Mouse (Mus musculus) layer of hippocampus, adult 2 months (tissue): ENCODE measurements at regions not wholly inside any gene's neighbourhood (a gene's known extent, or its start where the extent isn't known, plus 50 kb on each side); places are given as distances from the start of the nearest gene placed in this dataset.

Source experiments
- DNase-seq, 2 experiments: peaks; one replicate each; pipeline ENCODE4 v3.0.0; 2022; ENCODE audit warnings: low spot score in 2 of 2
- H3K27ac ChIP-seq: fragments of 200-600 bp; 2 replicates; pipeline ENCODE4 v1.8.1; 2022
- H3K4me3 ChIP-seq: fragments of 200-600 bp; 2 replicates; pipeline ENCODE4 v1.8.1; 2022; ENCODE audit warnings: mild to moderate bottlenecking
- CTCF ChIP-seq: fragments of 200-600 bp; conservative IDR thresholded peaks from 2 replicates; pipeline ENCODE4 v1.8.1; 2022; ENCODE audit warnings: antibody characterized with exemption, mild to moderate bottlenecking, moderate library complexity

GRCm38 (mm10) chr15:62231709-62232108 is 1308.9 kb upstream of the A1bg start:
- no peak for DNase-seq

GRCm38 (mm10) chr15:62230773-62231172 is 1308.0 kb upstream of the A1bg start:
- TF ChIP-seq CTCF = no peak

More at GRCm38 (mm10) chr15:62231709-62232108, 1308.9 kb upstream of the A1bg start:
- Histone ChIP-seq H3K27ac (no peak overlapping the region), H3K4me3 (no peak overlapping the region)
- TF ChIP-seq CTCF = no peak

GRCm38 (mm10) chr15:62229491-62230283 is 1306.9 kb upstream of the A1bg start:
- TF ChIP-seq CTCF = no peak
- Histone ChIP-seq H3K4me3 (no peak overlapping the region), H3K27ac (no peak overlapping the region)
- no peak for DNase-seq

More at GRCm38 (mm10) chr15:62230773-62231172, 1308.0 kb upstream of the A1bg start:
- DNase-seq = no peak
- Histone ChIP-seq H3K4me3 (no peak overlapping the region), H3K27ac (no peak overlapping the region)

GRCm38 (mm10) chr15:62229023-62229422 is 1306.2 kb upstream of the A1bg start:
- Histone ChIP-seq H3K4me3 (no peak overlapping the region), H3K27ac (no peak overlapping the region)
- no peak for TF ChIP-seq CTCF
- DNase-seq = no peak

- Histone ChIP-seq H3K4me3 (no peak overlapping the region), H3K27ac (no peak overlapping the region)
- DNase-seq = no peak
- no peak for TF ChIP-seq CTCF
These were observed 1302.0 kb upstream of the A1bg start for GRCm38 (mm10) chr15:62224798-62225197.

- no peak overlapping the region for H3K4me3 ChIP-seq
- no peak for DNase-seq
- no peak overlapping the region for H3K27ac ChIP-seq
- no peak for TF ChIP-seq CTCF
These were observed 1301.4 kb upstream of the A1bg start for GRCm38 (mm10) chr15:62224191-62224590.

GRCm38 (mm10) chr15:62223156-62223840 is 1300.5 kb upstream of the A1bg start:
- H3K4me3 ChIP-seq = no peak overlapping the region
- no peak for TF ChIP-seq CTCF
- no peak for DNase-seq
- no peak overlapping the region for H3K27ac ChIP-seq

- TF ChIP-seq CTCF = no peak
- Histone ChIP-seq H3K4me3 (no peak overlapping the region), H3K27ac (no peak overlapping the region)
- DNase-seq = no peak
These were observed 1299.9 kb upstream of the A1bg start for GRCm38 (mm10) chr15:62222731-62223130.

GRCm38 (mm10) chr15:62222201-62222600 is 1299.4 kb upstream of the A1bg start:
- Histone ChIP-seq H3K27ac (no peak overlapping the region), H3K4me3 (no peak overlapping the region)
- DNase-seq = no peak
- no peak for TF ChIP-seq CTCF

GRCm38 (mm10) chr15:62221024-62221819 is 1298.4 kb upstream of the A1bg start:
- no peak for DNase-seq
- no peak overlapping the region for H3K27ac ChIP-seq
- H3K4me3 ChIP-seq = no peak overlapping the region
- no peak for TF ChIP-seq CTCF

- TF ChIP-seq CTCF = no peak
- H3K4me3 ChIP-seq = no peak overlapping the region
- DNase-seq = no peak
- no peak overlapping the region for H3K27ac ChIP-seq
These were observed 1297.8 kb upstream of the A1bg start for GRCm38 (mm10) chr15:62220620-62221019.

GRCm38 (mm10) chr15:62219934-62220540 is 1297.2 kb upstream of the A1bg start:
- TF ChIP-seq CTCF = no peak
- DNase-seq = no peak
- Histone ChIP-seq H3K4me3 (no peak overlapping the region), H3K27ac (no peak overlapping the region)
